Mouse (Mus musculus): ENCODE measurements around the gene Slc6a1. TPM values are rescaled to one million over a fixed set of nuclear protein-coding genes. Genes with fewer than 3 reads are reported as not detected.
A peak's percentile ranks its signal among the peaks of the same experiment; 100 is the strongest.

The Slc6a1 gene
- under 1 TPM; 0.75 to 0.87 TPM for total RNA-seq (2021)
- long read RNA-seq, experiment 1, partial matches to known transcripts, result 1 of 1 reads
- long read RNA-seq, experiment 1, other reads (novel, unspliced or antisense), result 0 of 1 reads
- long read RNA-seq, experiment 2, full-length matches to known transcripts, result 1 of 1 reads
- long read RNA-seq, experiment 2, partial matches to known transcripts, result 0 of 1 reads
- long read RNA-seq, experiment 2, other reads (novel, unspliced or antisense), result 0 of 1 reads

DNA sequence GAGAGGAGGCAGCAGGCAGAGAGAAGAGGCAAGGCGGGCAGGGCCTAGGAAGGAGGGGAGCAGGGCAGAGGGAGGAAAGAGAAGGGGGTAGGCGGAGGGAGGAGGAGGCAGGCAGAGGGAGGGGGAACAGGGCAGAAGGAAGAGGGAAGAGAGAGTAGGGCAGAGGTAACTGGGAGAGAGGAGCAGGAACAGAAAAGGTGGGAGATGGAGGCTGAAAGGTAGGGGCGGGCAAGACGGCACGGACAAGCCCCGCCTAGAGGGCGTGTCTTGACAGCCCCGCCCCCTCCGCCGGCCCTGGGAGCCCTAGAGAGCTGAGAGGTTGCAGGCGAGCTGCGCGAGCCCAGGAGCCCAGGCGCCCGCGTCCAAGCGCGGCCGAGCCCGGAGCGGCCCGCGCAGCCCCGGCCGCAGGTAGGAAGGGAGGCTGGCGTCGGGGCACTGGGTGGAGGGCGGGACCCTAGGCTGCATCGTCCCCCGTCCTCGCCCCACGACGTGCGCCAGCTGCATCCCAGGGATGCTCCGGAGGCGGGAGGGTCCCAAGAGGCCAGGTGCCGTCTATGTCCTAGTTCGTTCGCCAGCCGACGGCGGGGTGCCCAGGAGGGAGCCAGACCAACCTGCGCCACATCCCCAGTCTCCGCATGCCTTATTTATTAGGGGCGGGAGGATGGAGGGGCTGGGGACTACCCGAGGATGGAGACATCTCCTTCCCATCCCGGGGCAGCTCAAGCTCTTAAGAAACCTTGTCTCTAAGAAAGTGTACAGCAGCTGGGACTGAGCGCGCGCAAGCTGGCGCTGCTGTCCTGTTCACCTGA is at the start of gene Slc6a1:
Slc6a1 (plus strand) TSS at position 167 of the 809 bp plus-strand sequence.
- peak; percentile 59 for DNase-seq

DNA sequence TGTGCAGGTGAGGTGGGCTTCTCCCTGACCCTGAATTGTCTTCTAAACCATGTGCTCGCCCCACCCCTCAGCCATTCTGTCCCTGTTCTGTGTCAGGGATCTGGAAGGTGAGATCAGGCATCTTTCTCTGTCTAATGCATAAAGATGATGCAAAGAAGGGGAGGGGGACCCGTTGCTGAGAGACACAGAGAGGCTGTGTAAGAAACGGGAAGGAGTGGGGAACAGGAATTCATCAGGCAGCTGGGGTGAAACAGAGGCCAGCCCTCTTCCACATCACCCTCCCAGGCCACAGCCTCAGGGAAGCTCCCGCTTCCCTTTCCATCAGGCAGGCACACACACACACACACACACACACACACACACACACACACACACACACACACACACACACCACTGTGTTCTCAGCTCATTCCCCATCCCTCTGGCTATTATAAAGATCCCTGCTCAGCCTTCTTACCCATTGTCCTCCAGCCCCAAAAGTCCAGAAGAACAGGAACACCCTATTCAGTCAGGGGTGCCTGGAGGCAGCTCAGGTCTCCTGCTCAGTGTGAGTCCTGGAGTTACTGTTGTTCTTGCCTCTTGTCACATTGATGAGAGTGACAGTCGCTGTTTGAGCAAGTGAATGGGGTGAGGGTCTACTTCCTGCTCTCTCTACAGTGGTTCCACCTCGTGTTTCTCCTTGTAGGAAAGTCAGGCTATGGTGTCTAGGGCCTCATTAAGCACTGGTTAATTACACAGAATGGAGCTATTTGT is 43.4 kb upstream of the Slc6a1 start:
- no peak for DNase-seq

- no peak for DNase-seq
Observed at GRCm38 (mm10) chr6:114245665-114246064, 36.8 kb upstream of the Slc6a1 start.

- peak; percentile 74 for DNase-seq
Observed at GRCm38 (mm10) chr6:114250311-114250710, 32.1 kb upstream of the Slc6a1 start.

DNA sequence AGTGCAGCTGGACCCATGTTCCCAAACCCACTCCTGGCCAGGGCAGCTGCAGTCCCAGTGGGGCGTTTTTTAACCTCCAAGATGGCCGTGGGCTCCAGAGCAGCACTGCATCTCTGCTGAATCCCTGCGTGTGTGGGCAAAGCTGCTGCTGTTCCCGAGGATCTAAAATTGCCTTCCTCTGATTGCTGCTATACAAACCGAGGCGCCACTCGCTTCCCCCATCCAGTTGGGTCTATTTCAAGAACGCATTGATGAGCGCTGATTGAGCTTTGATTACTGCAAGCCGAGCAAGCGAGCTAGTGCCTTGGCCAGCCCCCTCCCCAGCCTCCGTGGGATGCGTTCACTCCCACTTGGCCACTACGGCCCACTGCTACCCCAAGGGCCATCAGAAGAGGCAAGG is 27.5 kb upstream of the Slc6a1 start:
- no peak for DNase-seq

DNA sequence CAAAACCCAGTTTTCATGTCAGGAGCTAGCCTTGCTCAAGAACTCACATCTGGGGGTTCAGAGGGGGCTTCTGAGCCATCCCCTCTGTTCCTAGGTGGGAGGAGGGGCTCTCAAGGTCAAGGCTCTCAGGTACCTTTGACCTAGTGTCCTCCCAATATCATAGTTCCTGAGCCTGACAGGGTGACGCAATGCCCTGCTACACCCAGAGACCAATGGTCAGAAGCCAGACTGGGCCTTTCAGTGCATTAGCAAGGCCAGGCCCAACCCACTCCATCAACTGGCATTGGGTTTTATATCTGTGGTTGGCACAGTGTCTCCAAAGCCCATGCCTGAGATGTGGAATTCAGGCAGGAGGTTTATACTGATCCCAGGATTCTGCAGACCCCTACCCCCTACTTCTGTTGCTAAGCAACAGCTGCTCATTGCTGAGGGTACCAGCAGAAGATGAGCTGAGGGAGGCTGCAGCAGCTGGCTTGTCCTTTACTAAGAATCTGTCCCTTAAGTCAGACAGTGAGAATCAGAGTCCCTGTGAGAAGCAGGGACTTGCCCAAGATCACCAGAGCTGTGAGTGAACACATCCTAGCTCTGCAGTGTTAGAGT is 24.6 kb upstream of the Slc6a1 start:
- no peak for DNase-seq

GRCm38 (mm10) chr6:114258661-114259193 is 23.7 kb upstream of the Slc6a1 start:
- DNase-seq, result no peak

DNA sequence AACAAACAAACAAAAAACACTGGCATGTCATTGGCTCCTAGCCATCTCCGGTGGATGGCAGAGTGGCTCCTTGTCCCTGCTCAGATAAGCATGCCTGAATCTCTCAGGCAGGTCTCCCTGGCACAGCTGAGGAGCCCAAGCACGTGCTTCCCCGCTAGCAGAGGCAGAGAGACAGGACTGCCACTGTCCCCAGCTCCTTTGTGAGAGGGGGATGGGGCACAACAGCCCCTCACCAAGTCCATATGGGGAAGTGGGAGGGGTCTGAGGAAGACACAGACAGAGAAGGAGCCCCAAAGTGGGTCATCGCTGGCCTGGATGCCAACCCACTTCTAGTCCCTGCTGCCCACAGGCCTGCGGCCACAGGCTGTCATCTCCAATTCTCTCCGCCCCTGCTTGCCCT is 20.8 kb upstream of the Slc6a1 start:
- no peak for DNase-seq

DNA sequence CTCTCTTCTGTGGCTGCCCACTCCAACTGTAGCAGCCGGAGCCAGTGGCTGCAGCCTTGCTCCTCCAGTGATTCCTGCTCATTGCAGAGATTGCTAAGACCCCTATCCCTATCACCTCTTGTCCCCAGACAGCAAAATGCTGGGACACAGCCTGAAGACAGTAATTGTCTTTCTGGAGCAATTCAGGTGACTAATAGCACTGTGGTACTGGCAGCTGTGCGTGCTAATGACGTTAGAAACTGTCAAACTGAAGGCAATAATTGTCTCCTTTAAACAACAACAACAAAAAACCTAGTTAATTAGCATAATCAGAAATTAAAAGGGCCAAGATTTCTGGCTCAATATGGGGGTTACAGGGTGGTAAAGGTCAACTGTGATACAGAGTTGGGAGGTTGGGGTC is 18.4 kb upstream of the Slc6a1 start:
- DNase-seq, result no peak

DNA sequence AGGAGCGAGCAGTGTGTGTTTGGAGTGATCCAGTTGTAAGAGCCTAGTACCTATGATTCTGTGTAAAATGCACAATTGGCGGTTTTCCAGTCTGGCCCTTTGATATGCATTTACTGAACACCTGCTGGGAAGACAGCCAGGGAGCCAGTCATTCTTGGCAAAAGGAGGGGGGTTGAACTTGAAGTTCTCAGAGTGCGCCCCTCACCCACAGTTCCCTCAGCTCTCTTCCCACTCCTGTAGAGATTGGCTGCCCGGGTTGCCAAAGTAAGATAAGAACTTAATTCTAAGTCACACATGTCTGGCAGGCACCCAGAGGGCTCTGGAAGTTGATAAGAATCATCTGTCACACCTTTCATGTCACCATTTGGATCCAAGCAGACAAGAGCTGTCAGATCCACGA is 18.0 kb upstream of the Slc6a1 start:
- no peak for DNase-seq

- DNase-seq, result no peak
Observed at GRCm38 (mm10) chr6:114266273-114266672, 16.2 kb upstream of the Slc6a1 start.

DNA sequence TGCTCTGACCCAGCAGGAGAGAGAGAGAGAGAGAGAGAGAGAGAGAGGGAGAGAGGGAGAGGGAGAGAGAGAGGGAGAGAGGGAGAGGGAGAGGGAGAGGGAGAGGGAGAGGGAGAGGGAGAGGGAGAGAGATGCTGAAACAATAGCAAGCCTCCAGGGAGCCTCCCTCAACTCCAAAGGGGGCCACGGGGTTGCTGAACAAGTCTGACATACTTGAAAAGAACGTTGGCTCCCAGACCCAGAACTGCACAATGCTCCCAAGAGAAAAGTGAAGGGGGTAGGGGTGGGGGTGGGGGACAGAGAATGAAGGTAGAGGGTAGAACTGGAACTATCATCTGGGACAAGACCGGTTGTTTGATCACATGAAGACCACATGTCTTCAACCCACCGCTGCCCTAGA is 14.5 kb upstream of the Slc6a1 start:
- no peak for DNase-seq

DNA sequence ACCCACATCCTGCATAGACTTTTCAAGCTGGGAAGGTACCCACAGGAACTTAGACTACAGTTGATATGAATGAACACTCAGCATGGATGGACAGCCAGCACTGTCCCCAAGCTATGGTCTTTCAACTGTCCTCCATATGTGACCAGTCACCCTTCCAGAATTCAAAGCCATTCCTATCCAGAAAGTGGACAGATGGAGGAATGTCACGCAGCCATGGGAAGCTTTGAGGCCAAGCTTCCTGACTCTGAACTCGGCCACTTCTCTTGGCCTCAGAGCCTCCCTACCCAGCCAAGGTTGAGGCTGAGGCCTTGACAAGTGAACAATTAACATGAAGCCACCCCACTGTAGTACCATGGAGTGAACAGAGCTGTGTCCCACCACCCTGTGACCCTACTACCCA is 12.8 kb upstream of the Slc6a1 start:
- no peak for DNase-seq

DNA sequence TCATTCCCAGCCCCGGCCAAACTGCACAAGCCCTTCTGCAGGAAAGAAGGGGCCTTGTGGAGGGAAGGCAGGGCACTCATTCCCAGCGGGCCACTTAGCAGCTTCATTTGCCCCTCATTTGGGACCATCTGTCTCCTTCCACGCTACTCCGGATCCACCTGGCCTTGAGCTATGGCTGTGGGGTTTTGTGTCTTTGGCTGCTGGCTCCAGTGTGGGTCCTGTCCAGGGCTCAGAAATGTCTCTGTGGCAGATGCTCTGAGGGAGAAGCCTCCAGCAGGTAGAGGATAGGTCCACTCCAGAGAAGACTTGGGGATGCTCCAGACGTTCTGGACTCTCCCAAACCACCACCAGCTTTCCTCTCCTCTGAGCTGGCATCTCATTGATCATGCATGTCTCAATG is 11.6 kb upstream of the Slc6a1 start:
- no peak for DNase-seq

GRCm38 (mm10) chr6:114272279-114272678 is 10.2 kb upstream of the Slc6a1 start:
- peak; percentile 74 for DNase-seq

DNA sequence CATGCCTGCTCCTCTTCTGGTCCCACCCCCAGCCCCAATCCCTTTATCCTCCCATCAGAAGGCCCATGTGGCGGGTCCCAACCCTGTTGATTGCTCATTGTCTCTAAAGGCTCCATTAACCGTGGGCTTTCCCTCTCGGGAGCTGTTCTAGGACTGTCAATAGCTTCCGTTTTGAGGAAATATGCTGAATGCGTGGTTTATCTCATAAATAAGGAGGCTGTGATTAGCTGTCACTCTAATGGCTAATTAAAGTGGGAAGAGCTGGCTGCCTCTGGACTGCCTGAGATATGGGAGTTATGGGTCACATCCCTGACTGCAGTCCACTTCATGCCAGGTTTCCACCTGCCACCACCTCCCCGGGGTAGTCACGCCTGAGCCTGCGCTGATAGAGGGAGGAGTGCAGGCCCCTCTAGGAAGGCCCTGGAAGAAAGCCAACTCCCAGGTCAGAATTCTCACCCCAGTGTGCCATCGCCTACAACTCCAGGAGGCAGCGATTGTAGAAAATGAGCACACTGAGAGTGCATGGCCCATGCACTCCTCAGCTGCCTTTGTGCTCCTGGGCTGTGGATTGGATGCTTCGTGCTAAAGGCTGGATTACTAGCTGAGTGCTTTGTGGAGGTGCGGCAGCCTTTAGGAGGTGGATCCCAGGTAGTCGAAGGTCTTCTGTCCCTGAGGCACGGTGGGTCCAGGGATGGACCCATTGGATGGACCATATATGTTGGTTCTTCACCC is 8.3 kb upstream of the Slc6a1 start:
- DNase-seq, result no peak

GRCm38 (mm10) chr6:114275800-114276199 is 6.6 kb upstream of the Slc6a1 start:
- DNase-seq, result no peak

- no peak for DNase-seq
Observed at GRCm38 (mm10) chr6:114283278-114283770, 889 bp downstream of the Slc6a1 start.

DNA sequence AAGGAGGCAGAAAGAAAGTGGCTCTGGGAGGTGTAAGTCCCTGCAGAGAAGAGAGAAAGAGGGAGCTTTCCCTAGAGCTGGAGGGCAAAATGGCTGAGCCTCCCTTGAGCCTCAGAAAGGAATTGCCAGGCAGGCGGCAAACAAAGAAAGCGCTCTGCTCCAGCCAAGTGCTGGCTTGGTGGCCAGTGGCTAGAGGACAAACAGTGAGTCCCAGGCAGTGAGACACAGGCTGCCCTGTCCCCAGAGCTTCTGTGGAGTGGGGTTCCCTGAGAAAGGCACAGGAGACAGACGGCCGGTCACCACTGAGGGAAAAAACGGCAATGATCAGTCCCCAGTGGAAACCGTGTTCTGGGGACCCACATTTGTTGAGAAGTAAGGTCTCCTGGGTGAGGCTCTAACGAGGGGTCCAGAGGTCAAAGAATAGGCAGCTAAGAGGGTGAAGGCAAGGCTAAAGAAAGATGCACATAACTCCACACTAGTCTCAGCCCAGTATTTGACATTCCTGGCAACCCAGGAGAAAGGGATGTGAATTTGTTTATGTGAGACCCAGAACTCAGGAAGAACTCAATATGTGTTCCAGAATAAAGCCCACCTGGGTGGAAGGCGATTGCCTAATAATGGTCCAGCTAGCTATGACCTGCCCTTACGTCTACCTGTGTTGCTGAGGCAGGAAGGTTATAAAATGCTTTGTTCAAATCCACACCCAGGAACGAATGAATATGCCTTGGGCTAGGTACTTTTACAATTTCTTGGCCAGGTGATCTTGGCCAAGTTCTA is 1.7 kb downstream of the Slc6a1 start:
- DNase-seq, result no peak

- DNase-seq, result no peak
Observed at GRCm38 (mm10) chr6:114285424-114285823, 3.0 kb downstream of the Slc6a1 start.

DNA sequence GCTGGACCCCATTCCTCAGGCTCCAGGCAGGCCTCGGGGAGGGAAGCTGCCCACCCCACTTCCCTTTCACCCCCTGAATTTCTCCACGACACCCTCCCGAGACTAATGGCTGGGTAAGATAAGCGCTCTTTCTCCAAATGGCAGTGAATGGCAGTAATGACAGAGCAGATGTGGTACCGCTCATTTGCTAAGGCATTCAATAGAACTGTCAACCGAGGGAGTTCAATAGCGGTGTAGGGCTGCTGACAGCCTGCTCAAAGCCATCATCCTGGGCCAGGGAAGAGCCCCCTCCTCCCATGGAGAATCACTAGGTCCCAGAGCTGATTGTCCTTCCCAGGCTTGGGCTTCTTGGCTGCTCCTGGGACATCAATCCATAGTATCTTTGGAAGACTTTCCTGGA is 6.7 kb downstream of the Slc6a1 start:
- DNase-seq, result no peak

All from gastrocnemius, postnatal 10 days (tissue).